Mouse (Mus musculus) kidney, embryonic 15.5 days (tissue): ENCODE results near the gene Dcpp3. TPM values are rescaled to one million over a fixed set of nuclear protein-coding genes. Genes with fewer than 3 reads are reported as not detected.
"Not testable (repeated sequence)": the region's sequence is repeated elsewhere in the genome, so short reads cannot be mapped to it uniquely, and the experiment has no call there.

ENCODE experiments used
- ATAC-seq: fragments of 200-750 bp; cut with Nextera tagmentation; replicated peaks from 2 replicates; pipeline ENCODE4 v1.8.0; 2017; ENCODE audit warnings: moderate TSS enrichment; ENCODE audit not compliant: low FRiP score
- H3K27ac ChIP-seq: fragments of 300-500 bp; sonication (generic); 2 replicates; pipeline ENCODE4 v1.5.1; 2015; ENCODE audit warnings: mild to moderate bottlenecking, inconsistent platforms
- H3K27me3 ChIP-seq: fragments of 300-500 bp; sonication (generic); 2 replicates; pipeline ENCODE4 v1.6.1; 2015; ENCODE audit warnings: inconsistent platforms
- H3K36me3 ChIP-seq: fragments of 300-500 bp; sonication (generic); 2 replicates; pipeline ENCODE4 v1.6.1; 2015; ENCODE audit warnings: inconsistent platforms
- H3K4me1 ChIP-seq: fragments of 300-500 bp; sonication (generic); 2 replicates; pipeline ENCODE4 v1.6.1; 2015; ENCODE audit warnings: inconsistent platforms
- H3K4me2 ChIP-seq: fragments of 300-500 bp; sonication (generic); 2 replicates; pipeline ENCODE4 v1.6.1; 2015; ENCODE audit warnings: moderate library complexity, mild to moderate bottlenecking, inconsistent platforms
- H3K4me3 ChIP-seq: fragments of 300-500 bp; sonication (generic); replicated peaks from 2 replicates; pipeline ENCODE4 v1.5.1; 2015; ENCODE audit warnings: mild to moderate bottlenecking, inconsistent platforms
- H3K9ac ChIP-seq: fragments of 300-500 bp; sonication (generic); 2 replicates; pipeline ENCODE4 v1.6.1; 2015; ENCODE audit warnings: mild to moderate bottlenecking, inconsistent platforms
- H3K9me3 ChIP-seq: fragments of 300-500 bp; sonication (generic); replicated peaks from 2 replicates; pipeline ENCODE4 v1.6.1; 2016; ENCODE audit warnings: inconsistent platforms
- WGBS: fragments of 180-500 bp; shearing (Covaris S2); methylation state at CpG from one replicate; pipeline ENCODE4 v1.1.7; 2015; ENCODE audit warnings: mixed read lengths; 5-methylcytosine and 5-hydroxymethylcytosine counted together
- polyA plus RNA-seq: library from polyadenylated mRNA; unstranded; fragments of >200 nt; fragmentation: Nextera tagmentation; extraction: Ambion mirVana; gene quantifications from 2 replicates; pipeline ENCODE4 v1.2.1, GENCODE M21; 2015

Gene Dcpp3
- polyA plus RNA-seq, 1 experiment from 2014 or later, result not detected

- H3K4me3 ChIP-seq, result no peak overlapping the region
- no peaks in the 10 kb centered on the region for H3K9me3 ChIP-seq
- no peak overlapping the region for H3K4me2 ChIP-seq
- H3K4me1 ChIP-seq, result no peaks in the 10 kb centered on the region
- no peak overlapping the region for H3K9ac ChIP-seq
- no peaks in the 10 kb centered on the region for H3K27me3 ChIP-seq
- no peak overlapping the region for H3K27ac ChIP-seq
- WGBS, result 75% methylated on average over 2 of the region's 2 CpGs
- H3K36me3 ChIP-seq, result no peaks in the 10 kb centered on the region
- no peak for ATAC-seq
These were observed 31.8 kb downstream of the Dcpp3 start for GRCm38 (mm10) chr17:23949068-23949467.

GRCm38 (mm10) chr17:23950828-23951227 lies 33.6 kb downstream of the Dcpp3 start:
- H3K27ac ChIP-seq, H3K36me3 ChIP-seq, H3K9ac ChIP-seq, H3K4me2 ChIP-seq, H3K4me3 ChIP-seq, ATAC-seq, H3K27me3 ChIP-seq, H3K4me1 ChIP-seq, H3K9me3 ChIP-seq: not testable (repeated sequence)
- WGBS, result 73% methylated on average over 4 of the region's 4 CpGs

GRCm38 (mm10) chr17:23955174-23955573 lies 37.9 kb downstream of the Dcpp3 start, which contains the start of gene Sbpl:
Sbpl (minus strand) TSS chr17:23955274.
- no peak for ATAC-seq
- WGBS, result 85% methylated on average over 5 of the region's 5 CpGs
- H3K4me1 ChIP-seq, result no peaks in the 10 kb centered on the region

GRCm38 (mm10) chr17:23960084-23960738 lies 43.0 kb downstream of the Dcpp3 start:
- no peak overlapping the region for H3K4me3 ChIP-seq
- H3K9ac ChIP-seq, result no peak overlapping the region
- WGBS, result 41% methylated on average over 3 of the region's 3 CpGs
- H3K27ac ChIP-seq, result no peak overlapping the region
- peak; percentile 94 for ATAC-seq
- no peaks in the 10 kb centered on the region for H3K4me1 ChIP-seq
- H3K36me3 ChIP-seq, result no peaks in the 10 kb centered on the region
- no peaks in the 10 kb centered on the region for H3K9me3 ChIP-seq
- no peak overlapping the region for H3K4me2 ChIP-seq
- H3K27me3 ChIP-seq, result no peaks in the 10 kb centered on the region

More at GRCm38 (mm10) chr17:23955174-23955573, 37.9 kb downstream of the Dcpp3 start, which contains the start of gene Sbpl:
- Histone ChIP-seq H3K36me3 (no peaks in the 10 kb centered on the region), H3K9ac (no peak within 1 kb of the TSS), H3K27me3 (no peaks in the 10 kb centered on the region), H3K27ac (no peak within 1 kb of the TSS), H3K9me3 (no peaks in the 10 kb centered on the region), H3K4me3 (no peak within 1 kb of the TSS), H3K4me2 (no peak within 1 kb of the TSS)

- no peak for ATAC-seq
- H3K27ac ChIP-seq, result no peak overlapping the region
- WGBS, result 66% methylated on average over 4 of the region's 4 CpGs
These were observed 44.4 kb downstream of the Dcpp3 start for GRCm38 (mm10) chr17:23961573-23962122.

GRCm38 (mm10) chr17:23965805-23966425 lies 48.7 kb downstream of the Dcpp3 start:
- WGBS, result 56% methylated on average over 6 of the region's 6 CpGs
- no peak overlapping the region for H3K4me2 ChIP-seq

More at GRCm38 (mm10) chr17:23961573-23962122, 44.4 kb downstream of the Dcpp3 start:
- Histone ChIP-seq H3K9me3 (no peaks in the 10 kb centered on the region), H3K4me1 (no peaks in the 10 kb centered on the region), H3K36me3 (no peaks in the 10 kb centered on the region), H3K4me3 (no peak overlapping the region), H3K9ac (no peak overlapping the region), H3K27me3 (no peaks in the 10 kb centered on the region), H3K4me2 (no peak overlapping the region)

GRCm38 (mm10) chr17:23966658-23967401 lies 49.6 kb downstream of the Dcpp3 start:
- no peak overlapping the region for H3K9ac ChIP-seq
- 87% methylated on average over 10 of the region's 10 CpGs for WGBS
- no peak overlapping the region for H3K4me2 ChIP-seq
- no peaks in the 10 kb centered on the region for H3K9me3 ChIP-seq
- H3K4me3 ChIP-seq, result no peak overlapping the region
- H3K4me1 ChIP-seq, result no peaks in the 10 kb centered on the region
- no peak for ATAC-seq
- no peaks in the 10 kb centered on the region for H3K27me3 ChIP-seq
- H3K27ac ChIP-seq, result no peak overlapping the region
- H3K36me3 ChIP-seq, result no peaks in the 10 kb centered on the region

More at GRCm38 (mm10) chr17:23965805-23966425, 48.7 kb downstream of the Dcpp3 start:
- no peak for ATAC-seq
- Histone ChIP-seq H3K36me3 (no peaks in the 10 kb centered on the region), H3K27ac (no peak overlapping the region), H3K9ac (no peak overlapping the region), H3K9me3 (no peaks in the 10 kb centered on the region), H3K27me3 (no peaks in the 10 kb centered on the region), H3K4me1 (no peaks in the 10 kb centered on the region), H3K4me3 (no peak overlapping the region)

GRCm38 (mm10) chr17:23968780-23969179 lies 51.5 kb downstream of the Dcpp3 start:
- Histone ChIP-seq H3K36me3 (no peaks in the 10 kb centered on the region), H3K4me2 (no peak overlapping the region), H3K27me3 (no peaks in the 10 kb centered on the region), H3K4me3 (no peak overlapping the region), H3K9me3 (no peaks in the 10 kb centered on the region), H3K27ac (no peak overlapping the region), H3K9ac (no peak overlapping the region), H3K4me1 (no peaks in the 10 kb centered on the region)
- WGBS, result 45% methylated on average over 2 of the region's 2 CpGs
- ATAC-seq, result no peak

Other genes with a start within 250 kb of the Dcpp3 start
- 63.2 and 69.5 TPM in 2 replicates for gene Hcfc1r1, start 243.9 kb upstream of the Dcpp3 start, polyA plus RNA-seq
- 52.4 and 53.4 TPM in 2 replicates for gene Thoc6, start 243.6 kb upstream of the Dcpp3 start, polyA plus RNA-seq
- 27.5 and 29.5 TPM in 2 replicates for gene Tnfrsf12a, start 240.0 kb upstream of the Dcpp3 start, polyA plus RNA-seq
- gene Cldn6, start 238.2 kb upstream of the Dcpp3 start, polyA plus RNA-seq, result 189 and 191 TPM in 2 replicates
- 51.2 and 53.1 TPM in 2 replicates for gene Cldn9, start 233.4 kb upstream of the Dcpp3 start, polyA plus RNA-seq
- gene 1520401A03Rik, start 194.7 kb upstream of the Dcpp3 start, polyA plus RNA-seq, result 0.14 and 0.88 TPM in 2 replicates
- 48.4 and 56.3 TPM in 2 replicates for gene Pkmyt1, start 191.1 kb upstream of the Dcpp3 start, polyA plus RNA-seq
- gene Paqr4, start 176.6 kb upstream of the Dcpp3 start, polyA plus RNA-seq, result 19.8 and 23.8 TPM in 2 replicates
- 1.9 and 2.2 TPM in 2 replicates for gene Kremen2, start 171.6 kb upstream of the Dcpp3 start, polyA plus RNA-seq
- 89.5 and 91.0 TPM in 2 replicates for gene Flywch1, start 145.9 kb upstream of the Dcpp3 start, polyA plus RNA-seq
- 35.0 and 37.4 TPM in 2 replicates for gene Flywch2, start 131.4 kb upstream of the Dcpp3 start, polyA plus RNA-seq
- 496 and 536 TPM in 2 replicates for gene Srrm2, start 126.9 kb upstream of the Dcpp3 start, polyA plus RNA-seq
- 999 and 1,052 TPM in 2 replicates for gene Elob, start 88.3 kb upstream of the Dcpp3 start, polyA plus RNA-seq
- 0.18 TPM in 1 of 2 replicates, not detected in the other for gene Prss33, start 81.4 kb upstream of the Dcpp3 start, polyA plus RNA-seq
- gene Prss32, start 73.6 kb upstream of the Dcpp3 start, polyA plus RNA-seq, result 1.8 TPM in 1 of 2 replicates, not detected in the other
- gene Prss41, start 73.3 kb upstream of the Dcpp3 start, polyA plus RNA-seq, result 3.2 and 3.3 TPM in 2 replicates
- gene Prss21, start 49.4 kb upstream of the Dcpp3 start, polyA plus RNA-seq, result not detected in 2 replicates
- not detected in 2 replicates for gene Dcpp1, start 36.6 kb upstream of the Dcpp3 start, polyA plus RNA-seq
- gene Dcpp2, start 36.6 kb upstream of the Dcpp3 start, polyA plus RNA-seq, result not detected in 2 replicates
- not detected in 2 replicates for gene Sbp, start 24.2 kb downstream of the Dcpp3 start, polyA plus RNA-seq
- not detected in 2 replicates for gene Sbpl, start 37.8 kb downstream of the Dcpp3 start, polyA plus RNA-seq
- gene Prss30, start 63.1 kb downstream of the Dcpp3 start, polyA plus RNA-seq, result 0.18 and 0.23 TPM in 2 replicates
- 0.57 and 1.2 TPM in 2 replicates for gene Prss22, start 80.6 kb downstream of the Dcpp3 start, polyA plus RNA-seq
- gene Prss27, start 120.7 kb downstream of the Dcpp3 start, polyA plus RNA-seq, result 0.26 and 0.29 TPM in 2 replicates
- 62.8 and 64.1 TPM in 2 replicates for gene Kctd5, start 156.0 kb downstream of the Dcpp3 start, polyA plus RNA-seq
- 35.0 and 36.4 TPM in 2 replicates for gene Pdpk1, start 233.5 kb downstream of the Dcpp3 start, polyA plus RNA-seq
- gene Amdhd2, start 246.3 kb downstream of the Dcpp3 start, polyA plus RNA-seq, result 36.7 and 40.9 TPM in 2 replicates